Mouse (Mus musculus) retina, adult 2 months (tissue): ENCODE results near the gene Krtap3-1.
A peak's percentile ranks its signal among the peaks of the same experiment; 100 is the strongest.
"Not testable (repeated sequence)": the region's sequence is repeated elsewhere in the genome, so short reads cannot be mapped to it uniquely, and the experiment has no call there.

ENCODE experiments used
- DNase-seq: peaks from one replicate; pipeline ENCODE4 v3.0.0-alpha.2; 2012; ENCODE audit warnings: low read depth, low spot score

Krtap3-1 gene

GRCm38 (mm10) chr11:99566530-99566929, at the start of gene Krtap3-1:
Gene Krtap3-1 (minus strand): TSS chr11:99566630.
- no peak for DNase-seq

GRCm38 (mm10) chr11:99614796-99615363, 48.5 kb upstream of the Krtap3-1 start, which contains the start of gene Krtap2-4:
Gene Krtap2-4 (minus strand): TSS chr11:99614846.
- no peak for DNase-seq

- not testable (repeated sequence) for DNase-seq
Measured at GRCm38 (mm10) chr11:99610089-99610488, 43.7 kb upstream of the Krtap3-1 start, which contains the start of gene Gm11937. Gene Gm11937 (minus strand): TSS chr11:99610189.

GRCm38 (mm10) chr11:99609126-99609525, 42.7 kb upstream of the Krtap3-1 start:
- peak; percentile 0 for DNase-seq

- not testable (repeated sequence) for DNase-seq
Measured at GRCm38 (mm10) chr11:99603208-99603607, 36.8 kb upstream of the Krtap3-1 start, which contains the start of gene Gm11938. Gene Gm11938 (minus strand): TSS chr11:99603308.

- DNase-seq: not testable (repeated sequence)
Measured at GRCm38 (mm10) chr11:99597742-99598141, 31.3 kb upstream of the Krtap3-1 start, which contains the start of gene Krtap9-3. Gene Krtap9-3 (minus strand): TSS chr11:99598105.

- DNase-seq: no peak
Measured at GRCm38 (mm10) chr11:99590981-99591380, 24.6 kb upstream of the Krtap3-1 start, which contains the start of gene Krtap1-3. Gene Krtap1-3 (minus strand): TSS chr11:99591339.

- DNase-seq: no peak
Measured at GRCm38 (mm10) chr11:99585096-99585495, 18.7 kb upstream of the Krtap3-1 start.

- DNase-seq: no peak
Measured at GRCm38 (mm10) chr11:99583245-99583704, 16.8 kb upstream of the Krtap3-1 start, which contains the start of gene Krtap1-4. Gene Krtap1-4 (minus strand): TSS chr11:99583654.

GRCm38 (mm10) chr11:99581564-99581963, 15.1 kb upstream of the Krtap3-1 start:
- DNase-seq: no peak

- DNase-seq: no peak
Measured at GRCm38 (mm10) chr11:99581051-99581450, 14.6 kb upstream of the Krtap3-1 start.

GRCm38 (mm10) chr11:99580636-99581035, 14.2 kb upstream of the Krtap3-1 start, which contains the start of gene Krtap1-5:
Gene Krtap1-5 (minus strand): TSS chr11:99581016.
- DNase-seq: no peak

GRCm38 (mm10) chr11:99574106-99574505, 7.7 kb upstream of the Krtap3-1 start:
- peak; percentile 20 for DNase-seq

- DNase-seq: no peak
Measured at GRCm38 (mm10) chr11:99573164-99573563, 6.7 kb upstream of the Krtap3-1 start.

GRCm38 (mm10) chr11:99562580-99562979, 3.9 kb downstream of the Krtap3-1 start:
- no peak for DNase-seq

GRCm38 (mm10) chr11:99559366-99559765, 7.1 kb downstream of the Krtap3-1 start, which contains the start of gene Gm11939:
Gene Gm11939 (minus strand): TSS chr11:99559466.
- DNase-seq: no peak

GRCm38 (mm10) chr11:99557976-99558745, 8.3 kb downstream of the Krtap3-1 start:
- DNase-seq: no peak

GRCm38 (mm10) chr11:99556753-99557152, 9.7 kb downstream of the Krtap3-1 start, which contains the start of gene Krtap3-2:
Gene Krtap3-2 (minus strand): TSS chr11:99556853.
- no peak for DNase-seq

GRCm38 (mm10) chr11:99556195-99556594, 10.2 kb downstream of the Krtap3-1 start:
- no peak for DNase-seq

GRCm38 (mm10) chr11:99550765-99551164, 15.7 kb downstream of the Krtap3-1 start, which contains the start of gene Krtap3-3:
Gene Krtap3-3 (minus strand): TSS chr11:99550865.
- DNase-seq: no peak

GRCm38 (mm10) chr11:99547892-99548291, 18.5 kb downstream of the Krtap3-1 start:
- no peak for DNase-seq

- DNase-seq: peak; percentile 13
Measured at GRCm38 (mm10) chr11:99539721-99540120, 26.7 kb downstream of the Krtap3-1 start.
